Mouse (Mus musculus) embryonic facial prominence, embryonic 13.5 days (tissue): Measurements from ENCODE around the gene Zfr. TPM values are rescaled to one million over a fixed set of nuclear protein-coding genes. Genes with fewer than 3 reads are reported as not detected.

Source experiments
- ATAC-seq: fragments of 200-750 bp; cut with Nextera tagmentation; 2 replicates; pipeline ENCODE4 v1.8.0; 2017; ENCODE audit warnings: low read depth; ENCODE audit not compliant: insufficient number of reproducible peaks, insufficient read depth, low FRiP score, low TSS enrichment
- H3K27ac ChIP-seq: fragments of 300-500 bp; sonication (generic); 2 replicates; pipeline ENCODE4 v1.5.1; 2015; ENCODE audit warnings: moderate library complexity, mild to moderate bottlenecking, inconsistent platforms
- H3K27me3 ChIP-seq: fragments of 300-500 bp; sonication (generic); 2 replicates; pipeline ENCODE4 v1.6.1; 2015; ENCODE audit warnings: mild to moderate bottlenecking, inconsistent platforms
- H3K36me3 ChIP-seq: fragments of 300-500 bp; sonication (generic); 2 replicates; pipeline ENCODE4 v1.6.1; 2015; ENCODE audit warnings: mild to moderate bottlenecking, inconsistent platforms
- H3K4me1 ChIP-seq: fragments of 300-500 bp; sonication (generic); 2 replicates; pipeline ENCODE4 v1.6.1; 2015; ENCODE audit warnings: inconsistent platforms
- H3K4me2 ChIP-seq: fragments of 300-500 bp; sonication (generic); 2 replicates; pipeline ENCODE4 v1.6.1; 2015; ENCODE audit warnings: moderate library complexity, mild to moderate bottlenecking, inconsistent platforms
- H3K4me3 ChIP-seq: fragments of 300-500 bp; sonication (generic); 2 replicates; pipeline ENCODE4 v1.5.1; 2015; ENCODE audit warnings: mild to moderate bottlenecking, inconsistent platforms
- H3K9ac ChIP-seq: fragments of 300-500 bp; sonication (generic); 2 replicates; pipeline ENCODE4 v1.6.1; 2015; ENCODE audit warnings: mild to moderate bottlenecking, inconsistent platforms
- H3K9me3 ChIP-seq: fragments of 300-500 bp; sonication (generic); 2 replicates; pipeline ENCODE4 v1.6.1; 2016; ENCODE audit warnings: inconsistent platforms
- WGBS: fragments of 180-500 bp; shearing (Covaris S2); methylation state at CpG from one replicate; pipeline ENCODE4 v1.1.7; 2015; ENCODE audit warnings: mixed read lengths; 5-methylcytosine and 5-hydroxymethylcytosine counted together
- polyA plus RNA-seq: library from polyadenylated mRNA; unstranded; fragments of >200 nt; fragmentation: Nextera tagmentation; extraction: Ambion mirVana; gene quantifications from 2 replicates; pipeline ENCODE4 v1.2.1, GENCODE M21; 2015

The Zfr gene
- polyA plus RNA-seq, result 125 TPM in 2 replicates

GRCm38 (mm10) chr15:12117242-12118092 is at the start of gene Zfr:
Gene Zfr, plus strand, starts transcription at chr15:12117831.
- Histone ChIP-seq H3K27me3 (no peaks in the 10 kb centered on the region), H3K4me2 (peak within 1 kb of the TSS; percentile 85), H3K4me3 (peak within 1 kb of the TSS; percentile 81), H3K9ac (peak within 1 kb of the TSS; percentile 97), H3K9me3 (no peaks in the 10 kb centered on the region), H3K36me3 (no peaks in the 10 kb centered on the region; the same call in 1 of the 2 replicates), H3K27ac (peak within 1 kb of the TSS; percentile 90), H3K4me1 (peaks cover 15% of the 10 kb centered on the region)
- under 1% methylated on average over 58 of the region's 59 CpGs for WGBS
- ATAC-seq, result peak; percentile 93

DNA sequence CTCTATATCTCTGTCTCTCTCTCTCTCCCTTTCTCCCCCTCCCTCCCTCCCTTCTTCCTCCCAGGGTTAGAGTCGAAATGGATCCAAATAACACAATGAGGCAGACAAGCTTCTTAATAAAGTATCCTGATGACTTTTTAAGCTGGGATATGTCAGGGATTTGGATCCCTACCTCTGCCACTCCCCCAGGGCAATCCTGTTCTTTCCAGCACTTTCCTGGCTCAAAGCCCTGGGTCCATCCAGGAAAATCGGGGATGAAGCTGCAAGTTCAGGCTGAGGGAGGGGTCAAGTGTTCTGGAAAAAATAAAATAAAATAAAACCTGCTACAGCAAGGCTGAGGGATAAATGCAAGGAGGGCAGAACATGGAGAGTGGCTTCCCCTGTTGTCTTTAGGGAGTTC is 49.7 kb upstream of the Zfr start:
- no peak overlapping the region for H3K4me3 ChIP-seq
- ATAC-seq, result no peak

DNA sequence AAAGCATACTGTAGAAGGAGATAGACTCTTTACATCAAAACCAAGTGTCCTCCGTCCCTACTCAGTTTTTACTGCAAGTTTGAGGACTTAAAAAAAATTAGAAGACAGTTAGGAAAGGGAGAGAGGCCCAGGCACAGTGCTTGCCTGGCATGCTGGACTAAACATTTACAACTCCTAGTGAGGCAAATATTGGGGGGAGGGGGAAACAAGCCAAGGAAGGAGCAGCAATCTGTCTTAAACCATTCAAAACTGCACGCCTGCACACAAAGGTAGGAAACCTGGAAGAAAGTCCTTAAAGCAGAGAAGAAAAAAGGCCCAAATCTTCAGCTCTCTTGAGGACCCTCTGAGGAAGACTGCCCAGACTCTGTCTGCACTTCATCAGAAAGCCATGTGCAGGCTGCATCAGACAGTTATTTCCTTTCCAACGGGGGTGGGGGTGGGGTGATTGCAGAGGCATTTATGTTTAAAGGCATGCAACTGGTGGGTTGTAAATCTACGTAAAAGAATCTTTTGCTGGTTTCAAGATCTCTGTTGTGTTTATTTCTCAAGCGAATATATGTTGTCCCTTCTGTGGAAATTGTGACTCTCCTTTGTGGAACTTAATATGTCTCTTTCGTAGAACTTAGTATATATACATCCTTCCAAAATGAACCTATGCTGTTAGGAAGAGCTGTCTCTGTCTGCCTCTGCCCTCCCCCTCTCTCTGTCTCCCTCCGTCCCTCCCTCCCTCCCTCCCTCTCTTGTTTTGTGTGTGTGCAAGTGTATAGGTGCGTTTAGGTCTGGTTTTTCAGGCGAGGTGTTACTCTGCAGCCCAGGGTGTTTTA is 49.0 kb upstream of the Zfr start:
- Histone ChIP-seq H3K4me1 (peaks cover 25% of the 10 kb centered on the region), H3K27ac (peak overlapping the region; percentile 71), H3K9me3 (no peaks in the 10 kb centered on the region; the same call in 1 of the 2 replicates), H3K4me3 (no peak overlapping the region), H3K9ac (no peak overlapping the region), H3K27me3 (no peaks in the 10 kb centered on the region), H3K4me2 (no peak overlapping the region), H3K36me3 (no peaks in the 10 kb centered on the region)
- WGBS, result 42% methylated on average over 9 of the region's 9 CpGs
- ATAC-seq, result no peak

More for the DNA sequence above, 49.7 kb upstream of the Zfr start:
- Histone ChIP-seq H3K9me3 (no peaks in the 10 kb centered on the region; the same call in 1 of the 2 replicates), H3K27ac (peak overlapping the region; percentile 71), H3K4me1 (peaks cover 25% of the 10 kb centered on the region), H3K27me3 (no peaks in the 10 kb centered on the region), H3K4me2 (no peak overlapping the region), H3K9ac (no peak overlapping the region), H3K36me3 (no peaks in the 10 kb centered on the region)
- 61% methylated on average over 2 of the region's 2 CpGs for WGBS

GRCm38 (mm10) chr15:12072709-12073336 is 44.8 kb upstream of the Zfr start:
- H3K9me3 ChIP-seq, result no peaks in the 10 kb centered on the region; the same call in 1 of the 2 replicates
- H3K27me3 ChIP-seq, result no peaks in the 10 kb centered on the region
- peaks cover 13% of the 10 kb centered on the region for H3K4me1 ChIP-seq
- H3K9ac ChIP-seq, result no peak overlapping the region
- WGBS, result 78% methylated on average over 7 of the region's 7 CpGs
- no peak overlapping the region for H3K4me2 ChIP-seq
- ATAC-seq, result no peak
- no peaks in the 10 kb centered on the region for H3K36me3 ChIP-seq
- no peak overlapping the region for H3K27ac ChIP-seq
- no peak overlapping the region for H3K4me3 ChIP-seq

DNA sequence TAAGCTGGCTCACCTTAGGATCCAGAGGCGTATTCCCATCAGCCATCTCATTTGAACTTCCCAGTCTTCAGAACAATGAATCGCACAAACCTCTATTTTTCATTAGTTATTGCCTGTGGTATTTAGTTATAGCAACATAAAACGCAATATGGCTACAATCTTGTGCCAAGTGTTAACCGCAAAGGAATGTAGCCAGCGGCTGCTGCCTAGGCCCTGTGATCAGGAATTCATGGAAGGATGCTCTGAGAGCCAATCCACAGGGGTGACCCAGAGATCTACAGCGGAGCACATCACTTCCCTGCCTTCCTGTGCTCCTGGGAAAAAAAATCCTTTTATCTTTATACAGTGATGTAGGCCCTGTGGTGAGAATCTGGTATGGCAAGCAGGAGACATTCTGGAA is 43.2 kb upstream of the Zfr start:
- H3K9ac ChIP-seq, result no peak overlapping the region
- ATAC-seq, result no peak
- H3K36me3 ChIP-seq, result no peaks in the 10 kb centered on the region
- no peaks in the 10 kb centered on the region; the same call in 1 of the 2 replicates for H3K9me3 ChIP-seq
- H3K4me3 ChIP-seq, result no peak overlapping the region
- H3K27ac ChIP-seq, result no peak overlapping the region
- H3K4me1 ChIP-seq, result no peaks in the 10 kb centered on the region
- 80% methylated on average over 6 of the region's 6 CpGs for WGBS
- H3K27me3 ChIP-seq, result no peaks in the 10 kb centered on the region
- no peak overlapping the region for H3K4me2 ChIP-seq

- 0 out of 2 replicates have a peak, but pooled peaks cover 3% of the 10 kb centered on the region for H3K9me3 ChIP-seq
- no peak overlapping the region for H3K9ac ChIP-seq
- H3K4me1 ChIP-seq, result peaks cover 6% of the 10 kb centered on the region; the same call in 1 of the 2 replicates
- no peak overlapping the region for H3K27ac ChIP-seq
- no peaks in the 10 kb centered on the region for H3K36me3 ChIP-seq
- H3K27me3 ChIP-seq, result no peaks in the 10 kb centered on the region
- H3K4me3 ChIP-seq, result no peak overlapping the region
- H3K4me2 ChIP-seq, result no peak overlapping the region
- ATAC-seq, result no peak
- 85% methylated on average over 13 of the region's 13 CpGs for WGBS
Measured at GRCm38 (mm10) chr15:12082344-12082743, 35.3 kb upstream of the Zfr start.

- 42% methylated on average over 6 of the region's 6 CpGs for WGBS
- H3K36me3 ChIP-seq, result no peaks in the 10 kb centered on the region
- H3K4me2 ChIP-seq, result no peak overlapping the region
- H3K4me3 ChIP-seq, result no peak overlapping the region
- peak overlapping the region; percentile 64 for H3K27ac ChIP-seq
- no peak overlapping the region for H3K9ac ChIP-seq
- peaks cover 11% of the 10 kb centered on the region; the same call in 1 of the 2 replicates for H3K4me1 ChIP-seq
- peak; percentile 72; the same call in 1 of the 2 replicates for ATAC-seq
- H3K27me3 ChIP-seq, result no peaks in the 10 kb centered on the region
- H3K9me3 ChIP-seq, result 0 out of 2 replicates have a peak, but pooled peaks cover 3% of the 10 kb centered on the region
Measured at GRCm38 (mm10) chr15:12084164-12084563, 33.5 kb upstream of the Zfr start.

GRCm38 (mm10) chr15:12084859-12085258 is 32.8 kb upstream of the Zfr start:
- H3K4me2 ChIP-seq, result no peak overlapping the region
- H3K4me1 ChIP-seq, result peaks cover 13% of the 10 kb centered on the region; the same call in 1 of the 2 replicates
- no peak overlapping the region for H3K9ac ChIP-seq
- H3K27me3 ChIP-seq, result no peaks in the 10 kb centered on the region
- H3K4me3 ChIP-seq, result no peak overlapping the region
- peak overlapping the region; percentile 64 for H3K27ac ChIP-seq
- 0 out of 2 replicates have a peak, but pooled peaks cover 3% of the 10 kb centered on the region for H3K9me3 ChIP-seq
- no peaks in the 10 kb centered on the region for H3K36me3 ChIP-seq
- WGBS, result 77% methylated on average over 4 of the region's 4 CpGs
- ATAC-seq, result 0 out of 2 replicates have a peak, but pooled peaks have one; percentile 62

DNA sequence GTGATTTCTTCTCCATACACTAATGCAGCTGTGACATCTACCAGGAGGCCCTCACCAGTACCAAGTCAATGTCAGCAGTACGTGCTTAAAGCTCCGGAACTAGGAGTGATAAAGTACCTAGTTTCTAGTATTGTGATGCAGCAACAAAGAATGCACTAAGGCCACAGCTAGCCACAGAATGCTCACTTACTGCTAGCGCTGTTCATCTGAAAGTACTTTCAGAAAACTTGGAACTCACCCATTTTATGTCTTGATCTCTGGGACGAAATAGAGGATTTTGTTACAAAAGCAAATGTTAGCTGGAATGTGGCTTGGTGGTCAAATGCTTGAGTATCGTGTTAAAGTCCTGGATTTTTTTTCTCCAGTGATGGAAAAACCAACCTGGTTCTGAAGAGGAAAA is 30.0 kb upstream of the Zfr start:
- no peak for ATAC-seq
- peak overlapping the region; percentile 39 for H3K27ac ChIP-seq

DNA sequence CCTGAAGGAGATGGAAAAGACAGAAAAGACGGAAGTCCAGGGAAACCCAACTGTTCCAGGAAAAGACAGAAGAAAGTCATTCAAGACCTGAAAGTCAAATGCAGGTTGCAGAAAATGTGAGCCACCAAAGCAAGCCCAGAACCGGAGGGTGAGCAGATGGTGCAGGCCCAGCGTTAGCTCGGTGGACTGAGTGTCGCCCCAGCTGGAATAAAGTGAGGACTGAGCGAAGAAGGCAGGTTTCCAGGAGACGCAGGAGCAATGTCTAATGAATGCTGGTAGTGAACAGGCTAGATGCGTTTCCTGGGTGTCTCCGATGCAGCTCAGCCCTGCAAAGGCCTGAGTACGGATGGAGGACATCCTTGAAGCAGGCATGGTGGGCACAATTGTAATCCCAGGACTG is 29.5 kb upstream of the Zfr start:
- Histone ChIP-seq H3K4me3 (no peak overlapping the region), H3K27me3 (no peaks in the 10 kb centered on the region), H3K9ac (no peak overlapping the region), H3K27ac (peak overlapping the region; percentile 39), H3K9me3 (no peaks in the 10 kb centered on the region), H3K4me1 (peaks cover 13% of the 10 kb centered on the region; the same call in 1 of the 2 replicates), H3K4me2 (no peak overlapping the region), H3K36me3 (no peaks in the 10 kb centered on the region)
- 87% methylated on average over 10 of the region's 10 CpGs for WGBS
- no peak for ATAC-seq

More for the DNA sequence above, 30.0 kb upstream of the Zfr start:
- Histone ChIP-seq H3K4me3 (no peak overlapping the region), H3K9ac (no peak overlapping the region), H3K4me2 (no peak overlapping the region), H3K9me3 (no peaks in the 10 kb centered on the region), H3K27me3 (no peaks in the 10 kb centered on the region), H3K36me3 (no peaks in the 10 kb centered on the region), H3K4me1 (peaks cover 13% of the 10 kb centered on the region; the same call in 1 of the 2 replicates)
- 60% methylated on average over 5 of the region's 5 CpGs for WGBS

DNA sequence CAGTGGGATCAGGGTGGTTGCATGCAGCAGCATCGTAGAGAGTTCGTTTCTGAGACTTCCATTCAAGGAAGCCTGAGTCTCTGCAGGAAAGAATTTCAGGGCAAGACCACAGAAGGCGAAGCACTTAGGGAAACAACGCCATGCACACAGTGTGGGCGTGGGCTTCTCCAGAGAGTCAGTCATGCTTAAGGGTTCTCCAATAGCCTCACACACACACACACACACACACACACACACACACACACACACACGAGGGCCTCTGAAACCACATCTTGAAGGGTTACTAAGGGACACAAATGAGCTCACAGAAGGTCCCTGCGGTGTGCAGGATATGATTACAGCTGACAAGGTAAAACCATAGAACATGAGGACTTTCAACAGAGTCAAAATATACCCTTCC is 27.5 kb upstream of the Zfr start:
- H3K9ac ChIP-seq, result no peak overlapping the region
- H3K9me3 ChIP-seq, result no peaks in the 10 kb centered on the region
- H3K36me3 ChIP-seq, result no peaks in the 10 kb centered on the region
- H3K4me1 ChIP-seq, result peaks cover 8% of the 10 kb centered on the region; the same call in 1 of the 2 replicates
- 55% methylated on average over 7 of the region's 7 CpGs for WGBS
- no peak for ATAC-seq
- H3K4me3 ChIP-seq, result no peak overlapping the region
- H3K27me3 ChIP-seq, result no peaks in the 10 kb centered on the region
- H3K27ac ChIP-seq, result no peak overlapping the region
- H3K4me2 ChIP-seq, result no peak overlapping the region
